9 mouse cellular contexts compared by ENCODE assay signal in the genomic region with DNA sequence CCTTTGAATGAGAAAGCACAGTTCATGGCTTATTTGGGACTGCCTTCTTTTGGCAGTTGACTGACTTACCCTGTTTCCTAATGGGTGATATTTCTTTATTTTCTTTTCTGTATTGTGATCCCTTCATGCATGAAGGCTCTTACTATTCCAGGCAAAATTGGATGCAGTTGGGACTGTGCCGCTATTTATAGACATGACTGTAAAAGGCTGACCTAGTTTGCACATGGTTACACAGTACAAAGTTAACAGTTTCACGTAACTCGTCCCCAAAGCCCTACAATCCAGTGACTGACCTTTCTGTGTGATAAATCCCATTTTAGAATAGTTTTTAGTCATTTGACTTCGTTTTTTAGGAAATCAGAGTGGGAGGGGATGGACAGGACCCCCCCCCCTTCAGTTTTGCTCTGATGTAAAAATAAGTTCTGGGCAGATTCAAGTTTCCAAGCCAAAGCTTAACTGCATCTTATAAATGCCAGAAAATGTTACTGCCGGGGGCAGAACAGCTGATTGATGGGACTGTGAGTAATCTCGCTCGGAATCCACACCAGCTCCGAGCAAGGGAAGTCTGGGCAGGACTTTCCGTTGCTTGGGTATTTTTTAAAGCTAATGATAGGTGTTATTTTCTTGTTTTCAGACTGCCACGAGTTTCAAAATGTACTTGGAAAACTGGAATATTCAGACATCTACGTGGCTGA.
A peak's percentile ranks its signal among the peaks of the same experiment; 100 is the strongest.
DNase-seq lines count a peak whose midpoint lies in the region; ATAC-seq and TF ChIP-seq lines count a peak whose summit lies in the region.
"Had no signal": no experiment of that assay in that cellular context is flagged by ENCODE, and none has a peak within 500 bp of the region (broad histone marks: within the 10 kb centered on the region; RNA-seq: fewer than 3 reads in every experiment).

No protein-coding gene starts in this region.

- H3K9ac ChIP-seq in midbrain, postnatal 0 days (replicated peaks; ENCODE audit: low read length, poor library complexity, severe bottlenecking), result no peak overlapping the region
- no peak overlapping the region for H3K9ac ChIP-seq in midbrain, embryonic 11.5 days (ENCODE audit: low read length)
- no peak overlapping the region for H3K9ac ChIP-seq in heart, postnatal 0 days (replicated peaks; ENCODE audit: low read depth, low read length)

- peak; percentile 88 for ATAC-seq in midbrain, postnatal 0 days (ENCODE audit: low FRiP score)
- no peak for ATAC-seq in midbrain, embryonic 11.5 days (ENCODE audit: low FRiP score)
- peak; percentile 94 for ATAC-seq in heart, postnatal 0 days (ENCODE audit: insufficient read depth, low read depth)

- no peak overlapping the region for H3K4me3 ChIP-seq in midbrain, postnatal 0 days (ENCODE audit: low read depth, low read length)
- no peak overlapping the region for H3K4me3 ChIP-seq in midbrain, embryonic 11.5 days (ENCODE audit: low read depth, low read length)
- H3K4me3 ChIP-seq in heart, postnatal 0 days (ENCODE audit: low read depth, low read length), result no peak overlapping the region

- H3K27ac ChIP-seq in midbrain, postnatal 0 days (ENCODE audit: low read depth, low read length), result peak overlapping the region; percentile 44; the same call in 1 of the 2 replicates
- H3K27ac ChIP-seq in midbrain, embryonic 11.5 days (ENCODE audit: low read depth, low read length), result no peak overlapping the region
- peak overlapping the region; percentile 80 for H3K27ac ChIP-seq in heart, postnatal 0 days (ENCODE audit: low read depth)

- H3K27me3 ChIP-seq in midbrain, postnatal 0 days (ENCODE audit: insufficient read depth, low read length), result no peaks in the 10 kb centered on the region
- H3K27me3 ChIP-seq in midbrain, embryonic 11.5 days (ENCODE audit: control insufficient read depth, insufficient read depth, low read length), result no peaks in the 10 kb centered on the region
- no peaks in the 10 kb centered on the region for H3K27me3 ChIP-seq in heart, postnatal 0 days (ENCODE audit: control insufficient read depth, insufficient read depth, low read length)

- H3K4me2 ChIP-seq in midbrain, postnatal 0 days (ENCODE audit: low read depth, low read length, poor library complexity, severe bottlenecking), result no peak overlapping the region
- no peak overlapping the region for H3K4me2 ChIP-seq in midbrain, embryonic 11.5 days
- peak overlapping the region; percentile 40; the same call in 1 of the 2 replicates for H3K4me2 ChIP-seq in heart, postnatal 0 days (ENCODE audit: low read depth, low read length)

- H3K36me3 ChIP-seq in midbrain, postnatal 0 days (ENCODE audit: insufficient read depth, low read length), result no peaks in the 10 kb centered on the region
- H3K36me3 ChIP-seq in midbrain, embryonic 11.5 days (ENCODE audit: control insufficient read depth, insufficient read depth, low read length), result no peaks in the 10 kb centered on the region
- H3K36me3 ChIP-seq in heart, postnatal 0 days (replicated peaks; ENCODE audit: control insufficient read depth, insufficient read depth, low read length), result 0 out of 2 replicates have a peak, but pooled peaks cover 3% of the 10 kb centered on the region

- TF ChIP-seq EP300 in heart, postnatal 0 days (IDR thresholded peaks at IDR 0.05; ENCODE audit: low read depth), result no peak

- peak; percentile 11 to 22 for DNase-seq in frontal cortex, adult 2 months (ENCODE audit: extremely low spot score in 1 of 2, low spot score in 1 of 2)
- DNase-seq in frontal cortex, postnatal 14 days (ENCODE audit: low spot score in 2 of 2), result no peak
- peak; percentile 73 for DNase-seq in midbrain, postnatal 0 days (ENCODE audit: low spot score)
- DNase-seq in midbrain, embryonic 11.5 days (ENCODE audit: low spot score, missing footprints), result no peak
- peak; percentile 76 for DNase-seq in heart, postnatal 0 days (ENCODE audit: low spot score)
- peak; percentile 47 for DNase-seq in telencephalon, adult 2 months (ENCODE audit: low read depth, low spot score)
- DNase-seq in urinary bladder, postnatal 10 days (ENCODE audit: low spot score), result no peak
- DNase-seq in right cerebral cortex, postnatal 25 days, result no peak
- DNase-seq: thymus, postnatal 4 days had no signal

- no peaks in the 10 kb centered on the region for H3K9me3 ChIP-seq in midbrain, postnatal 0 days (ENCODE audit: low read length)
- no peaks in the 10 kb centered on the region for H3K9me3 ChIP-seq in midbrain, embryonic 11.5 days (ENCODE audit: control insufficient read depth, low read length)
- no peaks in the 10 kb centered on the region for H3K9me3 ChIP-seq in heart, postnatal 0 days (replicated peaks; ENCODE audit: control insufficient read depth, low read length)

- H3K4me1 ChIP-seq in midbrain, postnatal 0 days (ENCODE audit: insufficient read depth, low read length), result no peaks in the 10 kb centered on the region
- no peaks in the 10 kb centered on the region for H3K4me1 ChIP-seq in midbrain, embryonic 11.5 days (ENCODE audit: control insufficient read depth, insufficient read depth, low read length)
- no peaks in the 10 kb centered on the region; the same call in 1 of the 2 replicates for H3K4me1 ChIP-seq in heart, postnatal 0 days (ENCODE audit: control insufficient read depth, insufficient read depth)

- 67% methylated on average over 11 of the region's 11 CpGs for WGBS in midbrain, postnatal 0 days
- 82% methylated on average over 11 of the region's 11 CpGs for WGBS in midbrain, embryonic 11.5 days
- 45% methylated on average over 11 of the region's 11 CpGs for WGBS in heart, postnatal 0 days

- no peak for TF ChIP-seq CTCF in midbrain, postnatal 0 days (IDR thresholded peaks at IDR 0.05)
- no peak for TF ChIP-seq CTCF in heart, postnatal 0 days (IDR thresholded peaks at IDR 0.05; ENCODE audit: low read depth)

Comparison
In these comparisons a context has a peak if more than half of its experiments do, and no peak if none do; other contexts are left out.
1. DNase-seq: peak in frontal cortex, adult 2 months (2 of 2), midbrain, postnatal 0 days (single experiment), heart, postnatal 0 days (single experiment) and telencephalon, adult 2 months (single experiment); none in frontal cortex, postnatal 14 days (0 of 2), midbrain, embryonic 11.5 days (single experiment), urinary bladder, postnatal 10 days (single experiment) and right cerebral cortex, postnatal 25 days (single experiment).